Mouse (Mus musculus): ENCODE measurements around the gene Loxl1. TPM values are rescaled to one million over a fixed set of nuclear protein-coding genes. Genes with fewer than 3 reads are reported as not detected.
A peak's percentile ranks its signal among the peaks of the same experiment; 100 is the strongest.
"Not testable (repeated sequence)": the region's sequence is repeated elsewhere in the genome, so short reads cannot be mapped to it uniquely, and the experiment has no call there.

Loxl1 gene
- total and polyA plus RNA-seq, 2 experiments from 2014 or later = 9.1 to 13.8 TPM

- ATAC-seq = no peak
- DNase-seq (ENCODE audit: low spot score) = no peak
- H3K9me3 ChIP-seq (ENCODE audit: low read length) = no peaks in the 10 kb centered on the region
- WGBS = 60% methylated on average over 2 of the region's 2 CpGs
- no peak overlapping the region for H3K9ac ChIP-seq (replicated peaks; ENCODE audit: low read length)
- no peak for TF ChIP-seq CTCF (IDR thresholded peaks at IDR 0.05; ENCODE audit: low read depth)
- H3K4me3 ChIP-seq (ENCODE audit: low read length) = no peak overlapping the region
- peaks cover 20% of the 10 kb centered on the region for H3K36me3 ChIP-seq (ENCODE audit: insufficient read depth, low read length)
- H3K27me3 ChIP-seq (ENCODE audit: insufficient read depth, low read length) = no peaks in the 10 kb centered on the region
- no peak overlapping the region for H3K4me2 ChIP-seq (ENCODE audit: low read depth, low read length)
- H3K27ac ChIP-seq = no peak overlapping the region
- no peaks in the 10 kb centered on the region for H3K4me1 ChIP-seq (ENCODE audit: insufficient read depth, low read length)
Measured at GRCm38 (mm10) chr9:58255105-58255504, 57.9 kb downstream of the Loxl1 start.

GRCm38 (mm10) chr9:58253805-58254122 lies 59.2 kb downstream of the Loxl1 start:
- not testable (repeated sequence) for H3K4me1 ChIP-seq (ENCODE audit: insufficient read depth, low read length)
- WGBS = 62% methylated on average over 5 of the region's 5 CpGs

GRCm38 (mm10) chr9:58253033-58253804 lies 59.8 kb downstream of the Loxl1 start, which contains the start of gene Stoml1:
Gene Stoml1 (plus strand): TSS chr9:58253164.
- Histone ChIP-seq H3K4me2 (ENCODE audit: low read depth, low read length) (peak within 1 kb of the TSS; percentile 65), H3K27me3 (ENCODE audit: insufficient read depth, low read length) (no peaks in the 10 kb centered on the region), H3K9me3 (ENCODE audit: low read length) (no peaks in the 10 kb centered on the region), H3K4me3 (ENCODE audit: low read length) (peak within 1 kb of the TSS; percentile 89), H3K9ac (replicated peaks; ENCODE audit: low read length) (peak within 1 kb of the TSS; percentile 84), H3K27ac (peak within 1 kb of the TSS; percentile 88), H3K36me3 (ENCODE audit: insufficient read depth, low read length) (peaks cover 9% of the 10 kb centered on the region; the same call in 1 of the 2 replicates), H3K4me1 (ENCODE audit: insufficient read depth, low read length) (no peaks in the 10 kb centered on the region)
- under 1% methylated on average over 31 of the region's 31 CpGs for WGBS
- peak; percentile 96 for DNase-seq (ENCODE audit: low spot score)
- peak; percentile 98 for ATAC-seq
- TF ChIP-seq CTCF (IDR thresholded peaks at IDR 0.05; ENCODE audit: low read depth) = peak; percentile 98

More at GRCm38 (mm10) chr9:58253805-58254122, 59.2 kb downstream of the Loxl1 start:
- peak overlapping the region; percentile 89 for H3K4me3 ChIP-seq (ENCODE audit: low read length)
- H3K4me2 ChIP-seq (ENCODE audit: low read depth, low read length) = peak overlapping the region; percentile 65
- ATAC-seq; DNase-seq (ENCODE audit: low spot score); H3K27me3 ChIP-seq (ENCODE audit: insufficient read depth, low read length); H3K9me3 ChIP-seq (ENCODE audit: low read length): not testable (repeated sequence)
- H3K27ac ChIP-seq = peak overlapping the region; percentile 88; the same call in 1 of the 2 replicates
- H3K9ac ChIP-seq (replicated peaks; ENCODE audit: low read length) = peak overlapping the region; percentile 84
- peaks cover 10% of the 10 kb centered on the region for H3K36me3 ChIP-seq (ENCODE audit: insufficient read depth, low read length)

- WGBS = 91% methylated on average over 1 of the region's 1 CpGs
- DNase-seq (ENCODE audit: low spot score) = not testable (repeated sequence)
Measured at GRCm38 (mm10) chr9:58250730-58251129, 62.3 kb downstream of the Loxl1 start.

GRCm38 (mm10) chr9:58250322-58250721 lies 62.7 kb downstream of the Loxl1 start:
- WGBS = 78% methylated on average over 8 of the region's 8 CpGs
- Histone ChIP-seq H3K4me1 (ENCODE audit: insufficient read depth, low read length) (peaks cover 7% of the 10 kb centered on the region; the same call in 1 of the 2 replicates), H3K27me3 (ENCODE audit: insufficient read depth, low read length) (no peaks in the 10 kb centered on the region), H3K27ac (peak overlapping the region; percentile 71; the same call in 1 of the 2 replicates), H3K36me3 (ENCODE audit: insufficient read depth, low read length) (no peaks in the 10 kb centered on the region), H3K9ac (replicated peaks; ENCODE audit: low read length) (peak overlapping the region; percentile 44; the same call in 1 of the 2 replicates), H3K4me3 (ENCODE audit: low read length) (no peak overlapping the region), H3K9me3 (ENCODE audit: low read length) (no peaks in the 10 kb centered on the region), H3K4me2 (ENCODE audit: low read depth, low read length) (peak overlapping the region; percentile 67; the same call in 1 of the 2 replicates)
- DNase-seq (ENCODE audit: low spot score) (no peak), ATAC-seq (no peak)
- no peak for TF ChIP-seq CTCF (IDR thresholded peaks at IDR 0.05; ENCODE audit: low read depth)

More at GRCm38 (mm10) chr9:58250730-58251129, 62.3 kb downstream of the Loxl1 start:
- not testable (repeated sequence) for ATAC-seq; H3K36me3 ChIP-seq (ENCODE audit: insufficient read depth, low read length); H3K27me3 ChIP-seq (ENCODE audit: insufficient read depth, low read length); H3K9me3 ChIP-seq (ENCODE audit: low read length); H3K4me1 ChIP-seq (ENCODE audit: insufficient read depth, low read length); H3K9ac ChIP-seq (replicated peaks; ENCODE audit: low read length); H3K27ac ChIP-seq; H3K4me2 ChIP-seq (ENCODE audit: low read depth, low read length); H3K4me3 ChIP-seq (ENCODE audit: low read length)

- Histone ChIP-seq H3K4me3 (ENCODE audit: low read length) (peak within 1 kb of the TSS; percentile 39), H3K27ac (peak within 1 kb of the TSS; percentile 71), H3K4me2 (ENCODE audit: low read depth, low read length) (peak within 1 kb of the TSS; percentile 67), H3K36me3 (ENCODE audit: insufficient read depth, low read length) (no peaks in the 10 kb centered on the region), H3K27me3 (ENCODE audit: insufficient read depth, low read length) (no peaks in the 10 kb centered on the region), H3K4me1 (ENCODE audit: insufficient read depth, low read length) (peaks cover 7% of the 10 kb centered on the region; the same call in 1 of the 2 replicates), H3K9ac (replicated peaks; ENCODE audit: low read length) (peak within 1 kb of the TSS; percentile 44), H3K9me3 (ENCODE audit: low read length) (no peaks in the 10 kb centered on the region)
- peak; percentile 64 for TF ChIP-seq CTCF (IDR thresholded peaks at IDR 0.05; ENCODE audit: low read depth)
- WGBS = 1% methylated on average over 16 of the region's 16 CpGs
- ATAC-seq = 0 out of 2 replicates have a peak, but pooled peaks have one; percentile 30
- DNase-seq (ENCODE audit: low spot score) = peak; percentile 65
Measured at GRCm38 (mm10) chr9:58249592-58250192, 63.3 kb downstream of the Loxl1 start, which contains the start of gene Pml. Gene Pml (minus strand): TSS chr9:58249786.
